Mouse (Mus musculus) liver, embryonic 14.5 days (tissue): ENCODE data around the gene Spats2. TPM values are rescaled to one million over a fixed set of nuclear protein-coding genes. Genes with fewer than 3 reads are reported as not detected.

ENCODE experiments used
- ATAC-seq: fragments of 200-750 bp; cut with Nextera tagmentation; 2 replicates; pipeline ENCODE4 v1.8.0; 2017; ENCODE audit warnings: moderate number of reproducible peaks, mild to moderate bottlenecking, moderate library complexity; ENCODE audit not compliant: insufficient read depth
- DNase-seq, 3 experiments: peaks; one replicate each; pipeline ENCODE4 v3.0.0-alpha.2; 2012 to 2013; ENCODE audit warnings: low read depth in 3 of 3, low spot score in 3 of 3
- H3K27ac ChIP-seq: fragments of 300-500 bp; sonication (generic); 2 replicates; pipeline ENCODE4 v1.5.1; 2014; ENCODE audit warnings: moderate library complexity, mild to moderate bottlenecking, control low read depth, inconsistent platforms
- H3K27me3 ChIP-seq: fragments of 300-500 bp; sonication (generic); 2 replicates; pipeline ENCODE4 v1.6.1; 2014; ENCODE audit warnings: mild to moderate bottlenecking, low read length, moderate library complexity; ENCODE audit not compliant: control insufficient read depth, insufficient read depth
- H3K36me3 ChIP-seq: fragments of 300-500 bp; sonication (generic); replicated peaks from 2 replicates; pipeline ENCODE4 v1.6.1; 2014; ENCODE audit warnings: low read depth; ENCODE audit not compliant: control insufficient read depth, insufficient read depth
- H3K4me1 ChIP-seq, 2 experiments: fragments of 200-500 bp in 1 of 2; fragments of 300-500 bp in 1 of 2; sonication (generic) in 1 of 2; replicated peaks; 2 replicates each; pipeline ENCODE4 v1.6.1; 2012 to 2014; ENCODE audit warnings: antibody characterized with exemption in 1 of 2, inconsistent platforms in 1 of 2, low read length in 1 of 2; ENCODE audit not compliant: control insufficient read depth in 2 of 2, insufficient read depth in 2 of 2
- H3K4me2 ChIP-seq: fragments of 300-500 bp; sonication (generic); 2 replicates; pipeline ENCODE4 v1.6.1; 2014; ENCODE audit warnings: low read depth, mild to moderate bottlenecking, control low read depth, moderate library complexity
- H3K4me3 ChIP-seq, 2 experiments: fragments of 200-500 bp in 1 of 2; fragments of 300-500 bp in 1 of 2; sonication (generic) in 1 of 2; 2 replicates each; pipeline ENCODE4 v1.5.1; 2012 to 2014; ENCODE audit warnings: low read depth in 2 of 2, low read length in 2 of 2, mild to moderate bottlenecking in 2 of 2, control low read depth in 1 of 2, inconsistent platforms in 1 of 2, moderate library complexity in 1 of 2; ENCODE audit not compliant: insufficient read depth in 1 of 2
- H3K9ac ChIP-seq: fragments of 300-500 bp; sonication (generic); replicated peaks from 2 replicates; pipeline ENCODE4 v1.6.1; 2014; ENCODE audit warnings: mild to moderate bottlenecking, control low read depth, moderate library complexity
- H3K9me3 ChIP-seq: fragments of 300-500 bp; sonication (generic); 2 replicates; pipeline ENCODE4 v1.6.1; 2016; ENCODE audit warnings: low read length, mixed read lengths; ENCODE audit not compliant: control insufficient read depth
- CTCF ChIP-seq: IDR thresholded peaks from 2 replicates; pipeline ENCODE4 v1.5.1; 2016; ENCODE audit warnings: antibody characterized with exemption, low read depth, control low read depth
- EP300 ChIP-seq: IDR thresholded peaks from 2 replicates; pipeline ENCODE4 v1.6.1; 2016; ENCODE audit warnings: antibody characterized with exemption, low read depth
- WGBS: fragments of 180-500 bp; shearing (Covaris S2); extraction: QIAGEN DNeasy Blood & Tissue Kit; methylation state at CpG from one replicate; pipeline ENCODE4 v1.1.7; 2014; ENCODE audit not compliant: insufficient replicate concordance; 5-methylcytosine and 5-hydroxymethylcytosine counted together
- polyA plus RNA-seq, 2 experiments: library from polyadenylated mRNA; depleted of rRNA in 1 of 2; stranded (reverse) in 1 of 2; unstranded in 1 of 2; fragments of >200 nt; fragmentation: Nextera tagmentation in 1 of 2; extraction: Ambion mirVana in 1 of 2; gene quantifications; 2 replicates each; pipeline versions ENCODE4 v1.2.1 to v1.2.3; 2012 to 2014

Gene Spats2
- polyA plus RNA-seq, 2 experiments, result 6.7 to 7.7 TPM

- Histone ChIP-seq H3K36me3 (peaks cover 6% of the 10 kb centered on the region), H3K4me2 (peak within 1 kb of the TSS; percentile 24; the same call in 1 of the 2 replicates), H3K4me3 (no peak within 1 kb of the TSS), H3K9ac (no peak within 1 kb of the TSS), H3K27me3 (peaks cover 77% of the 10 kb centered on the region), H3K27ac (no peak within 1 kb of the TSS), H3K9me3 (no peaks in the 10 kb centered on the region), H3K4me1 (peaks cover 0 to 8% of the 10 kb centered on the region in 2 experiments; a peak in 2 of 4 replicates)
- no peak for TF ChIP-seq EP300
- TF ChIP-seq CTCF, result peak; percentile 70
- 14% methylated on average over 60 of the region's 60 CpGs for WGBS
- DNase-seq (no peak), ATAC-seq (no peak; the same call in 1 of the 2 replicates)
Observed at GRCm38 (mm10) chr15:99087253-99088075, 38.3 kb upstream of the Spats2 start, which contains the start of gene C1ql4. TSS of gene C1ql4 (minus strand) at chr15:99087817.

- no peak for DNase-seq
- WGBS, result under 1% methylated on average over 27 of the region's 27 CpGs
- H3K9ac ChIP-seq, result no peak overlapping the region
Observed at GRCm38 (mm10) chr15:99088292-99088691, 37.4 kb upstream of the Spats2 start.

GRCm38 (mm10) chr15:99089069-99089468, 36.6 kb upstream of the Spats2 start:
- Histone ChIP-seq H3K36me3 (no peaks in the 10 kb centered on the region), H3K4me3 (no peak overlapping the region), H3K4me2 (0 out of 2 replicates have a peak overlapping the region, but pooled peaks have one; percentile 24), H3K27ac (no peak overlapping the region), H3K9me3 (no peaks in the 10 kb centered on the region), H3K4me1 (peaks cover 0 to 4% of the 10 kb centered on the region in 2 experiments; a peak in 2 of 4 replicates), H3K9ac (no peak overlapping the region), H3K27me3 (peaks cover 91% of the 10 kb centered on the region)
- ATAC-seq (no peak), DNase-seq (no peak)
- TF ChIP-seq EP300 (no peak), CTCF (no peak)
- 8% methylated on average over 14 of the region's 14 CpGs for WGBS

More at GRCm38 (mm10) chr15:99088292-99088691, 37.4 kb upstream of the Spats2 start:
- ATAC-seq, result 0 out of 2 replicates have a peak, but pooled peaks have one; percentile 29
- Histone ChIP-seq H3K4me1 (peaks cover 0 to 8% of the 10 kb centered on the region in 2 experiments; a peak in 2 of 4 replicates), H3K4me2 (peak overlapping the region; percentile 24; the same call in 1 of the 2 replicates), H3K27me3 (peaks cover 85% of the 10 kb centered on the region), H3K9me3 (no peaks in the 10 kb centered on the region), H3K36me3 (no peaks in the 10 kb centered on the region; the same call in 1 of the 2 replicates), H3K27ac (no peak overlapping the region), H3K4me3 (no peak overlapping the region)
- TF ChIP-seq EP300, result no peak
- peak; percentile 75 for TF ChIP-seq CTCF

- Histone ChIP-seq H3K9ac (no peak within 1 kb of the TSS), H3K27ac (no peak within 1 kb of the TSS), H3K9me3 (no peaks in the 10 kb centered on the region), H3K27me3 (peaks cover 98% of the 10 kb centered on the region), H3K4me2 (peak within 1 kb of the TSS; percentile 62), H3K36me3 (no peaks in the 10 kb centered on the region), H3K4me1 (peaks cover 0 to 4% of the 10 kb centered on the region in 2 experiments; a peak in 2 of 4 replicates), H3K4me3 (peak within 1 kb of the TSS in 1 of 2 experiments; percentile 42; a peak in 3 of 4 replicates)
- WGBS, result 37% methylated on average over 8 of the region's 8 CpGs
- no peak for DNase-seq
- no peak for ATAC-seq
- TF ChIP-seq EP300 (no peak), CTCF (no peak)
Observed at GRCm38 (mm10) chr15:99092870-99093269, 32.8 kb upstream of the Spats2 start, which contains the start of gene Dnajc22. TSS of gene Dnajc22 (plus strand) at chr15:99093170.
